Mouse (Mus musculus) c-Kit-positive CD71-negative TER-119-negative erythroid progenitor cells, embryonic 14.5 days (primary cell): ENCODE data around the gene Zfp981.
"Not testable (repeated sequence)": the region's sequence is repeated elsewhere in the genome, so short reads cannot be mapped to it uniquely, and the experiment has no call there.

Source experiments
- DNase-seq: peaks from one replicate; pipeline ENCODE4 v3.0.0-alpha.2; 2013; ENCODE audit warnings: low read depth

Zfp981 gene

GRCm38 (mm10) chr4:146485183-146485939 lies 16.5 kb upstream of the Zfp981 start:
- not testable (repeated sequence) for DNase-seq

DNA sequence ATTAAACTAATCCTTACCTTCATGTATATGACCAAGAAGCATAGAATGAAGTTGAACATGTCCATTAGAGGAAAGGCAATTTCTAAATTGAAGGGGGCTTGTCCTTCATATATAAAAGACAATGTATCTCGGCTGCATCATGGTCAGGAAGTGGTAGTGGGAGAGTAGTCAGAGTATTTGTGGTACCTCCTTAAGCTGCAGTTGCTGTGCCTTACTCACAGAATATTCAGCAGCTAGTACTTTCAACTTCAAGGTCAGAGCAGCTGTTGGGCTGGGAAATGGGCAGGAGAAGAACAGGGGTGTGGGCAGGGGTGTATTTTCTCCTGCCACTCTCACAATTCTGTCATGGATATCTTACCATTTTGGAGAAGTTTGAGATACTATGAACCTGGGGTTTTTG lies 15.1 kb upstream of the Zfp981 start:
- not testable (repeated sequence) for DNase-seq

DNA sequence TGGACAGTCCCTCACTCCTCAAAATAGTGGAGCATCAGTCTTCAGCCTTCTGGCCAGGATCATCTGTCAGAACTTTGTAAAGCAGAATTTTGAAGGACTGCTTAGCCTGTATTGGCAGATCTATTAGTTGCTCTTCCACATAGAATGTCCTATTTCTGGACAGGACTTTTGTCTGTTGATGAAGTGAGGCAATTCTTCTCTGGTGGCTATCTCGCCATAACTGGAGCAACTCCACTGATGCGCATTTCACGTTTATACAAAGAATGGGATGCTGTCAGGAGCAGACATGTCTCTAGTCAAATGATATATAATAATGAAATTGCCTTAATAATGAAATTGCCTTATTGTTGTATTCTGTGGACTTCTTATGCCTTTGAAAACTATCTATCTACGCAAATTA lies 12.6 kb upstream of the Zfp981 start:
- not testable (repeated sequence) for DNase-seq

DNA sequence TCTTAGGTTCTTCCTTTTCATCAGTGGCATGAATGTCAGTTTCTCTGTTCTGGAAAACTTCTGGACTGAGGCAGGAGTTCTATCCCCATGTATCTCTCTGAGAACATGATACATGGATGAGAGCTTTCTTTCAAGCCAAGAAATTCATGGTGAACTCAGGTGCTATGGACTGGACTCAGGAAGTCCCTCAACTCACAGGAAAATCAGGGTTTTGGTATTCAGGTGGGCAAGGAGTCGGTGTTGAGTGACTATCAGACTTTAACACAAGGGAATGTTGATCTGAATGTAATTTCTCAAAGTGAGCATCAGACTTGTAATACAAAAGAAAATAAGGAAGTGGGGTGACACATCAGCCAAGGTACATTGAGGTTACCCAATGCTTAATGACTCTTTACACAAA lies 9.8 kb upstream of the Zfp981 start:
- DNase-seq: not testable (repeated sequence)

DNA sequence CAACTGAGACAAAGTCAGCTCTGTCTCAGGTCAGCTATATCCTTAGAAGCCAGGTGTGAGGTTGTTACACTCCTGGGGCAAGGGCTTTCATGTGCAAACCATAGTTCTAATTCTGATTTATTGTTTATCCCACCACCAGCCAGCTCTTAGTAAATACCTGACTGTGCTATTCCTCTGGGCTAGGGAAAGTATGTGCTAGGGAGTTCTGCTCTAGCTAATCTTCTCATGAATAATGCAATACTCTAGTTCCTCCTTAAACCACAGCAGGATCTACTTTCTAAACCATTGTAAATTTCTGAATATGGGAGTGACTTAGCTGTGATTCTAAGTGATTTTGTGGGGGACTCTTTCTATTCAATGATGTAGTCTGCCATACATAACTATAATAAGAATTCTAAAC lies 9.4 kb upstream of the Zfp981 start:
- DNase-seq: no peak

DNA sequence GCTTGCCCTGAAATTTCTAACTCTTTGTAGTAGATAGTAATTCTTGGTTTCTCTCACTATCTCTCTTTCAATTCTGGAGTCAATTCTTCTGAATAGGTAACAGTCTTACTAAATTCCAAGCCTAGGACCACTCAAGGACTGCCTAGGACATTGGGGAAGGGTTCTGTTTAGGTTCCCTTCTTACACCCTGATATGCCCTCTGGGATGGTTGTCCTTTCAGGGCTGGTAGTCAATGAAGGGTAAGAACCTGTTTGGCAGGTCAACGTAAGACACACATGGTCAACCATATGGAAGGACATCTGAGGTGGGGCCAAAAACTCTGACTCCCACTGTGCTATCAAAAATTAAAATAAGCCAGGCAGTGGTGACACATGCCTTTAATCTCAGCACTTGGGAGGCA lies 9.0 kb upstream of the Zfp981 start:
- DNase-seq: no peak

GRCm38 (mm10) chr4:146493319-146493907 lies 8.4 kb upstream of the Zfp981 start:
- not testable (repeated sequence) for DNase-seq

DNA sequence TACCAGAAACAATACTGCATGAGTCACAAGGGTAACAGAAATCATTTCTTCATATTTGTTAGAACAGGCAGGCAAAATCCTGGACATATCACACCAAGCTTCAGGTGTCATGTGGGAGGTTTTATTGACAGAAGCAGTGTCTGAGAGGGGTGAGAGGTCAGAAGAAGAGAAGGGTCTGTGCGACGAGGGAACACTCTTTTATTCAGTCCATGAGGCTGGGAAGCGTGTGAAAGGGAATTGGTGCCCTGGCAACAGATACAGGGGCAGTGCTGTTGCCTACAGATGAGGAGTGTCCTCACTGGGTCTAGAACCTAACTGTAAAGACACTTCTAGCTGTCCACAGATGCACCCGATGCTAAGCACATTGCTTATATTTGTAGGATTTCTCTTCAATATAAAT lies 6.8 kb upstream of the Zfp981 start:
- no peak for DNase-seq

DNA sequence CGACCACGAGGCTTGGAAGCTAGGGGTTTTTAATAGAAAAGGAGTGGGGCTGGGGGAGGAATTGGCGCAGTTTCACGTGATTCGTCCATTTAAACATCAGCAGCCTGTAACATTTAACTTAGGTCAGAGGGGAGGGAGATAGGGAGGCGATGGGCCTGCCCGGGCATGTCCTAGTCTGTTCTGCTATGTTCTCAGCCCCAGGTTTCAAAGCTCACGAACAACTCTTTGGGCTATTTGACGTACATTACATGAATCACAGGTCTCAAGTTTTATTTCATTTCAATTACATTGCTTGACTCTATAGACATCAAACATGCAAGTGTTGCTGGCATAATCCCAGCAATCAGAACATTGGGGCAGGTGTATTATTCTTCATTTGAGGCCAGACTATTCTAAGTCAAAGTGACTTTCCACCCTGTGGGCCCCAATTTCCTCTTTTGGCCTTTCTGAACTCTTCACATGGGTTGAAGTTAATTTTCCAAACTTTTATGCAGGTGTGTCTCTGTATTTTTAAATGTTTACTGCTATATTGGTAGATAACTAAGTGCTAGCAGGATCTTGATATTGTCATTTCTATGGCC lies 4.0 kb upstream of the Zfp981 start:
- DNase-seq: not testable (repeated sequence)

- not testable (repeated sequence) for DNase-seq
Measured at GRCm38 (mm10) chr4:146509029-146509428, 7.2 kb downstream of the Zfp981 start.

DNA sequence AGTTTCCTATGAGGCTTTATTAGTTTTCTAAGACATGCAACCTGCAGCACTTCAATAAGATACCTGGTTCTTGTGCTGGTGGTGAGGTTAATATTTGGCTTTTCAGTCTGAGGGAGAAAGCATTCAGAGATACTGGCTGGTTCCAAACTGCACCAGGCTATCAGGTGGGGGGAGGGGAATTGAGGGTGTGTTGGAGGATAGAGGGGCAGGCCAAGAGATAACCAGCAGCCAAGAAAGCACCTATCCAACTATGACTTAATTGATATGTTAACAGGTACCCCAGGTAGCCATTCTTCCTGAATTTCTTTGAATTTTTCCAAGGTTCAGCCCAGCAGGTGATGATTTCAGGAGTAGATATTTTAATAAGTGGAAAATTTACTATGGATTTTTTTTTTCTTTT lies 10.0 kb downstream of the Zfp981 start:
- DNase-seq: not testable (repeated sequence)

DNA sequence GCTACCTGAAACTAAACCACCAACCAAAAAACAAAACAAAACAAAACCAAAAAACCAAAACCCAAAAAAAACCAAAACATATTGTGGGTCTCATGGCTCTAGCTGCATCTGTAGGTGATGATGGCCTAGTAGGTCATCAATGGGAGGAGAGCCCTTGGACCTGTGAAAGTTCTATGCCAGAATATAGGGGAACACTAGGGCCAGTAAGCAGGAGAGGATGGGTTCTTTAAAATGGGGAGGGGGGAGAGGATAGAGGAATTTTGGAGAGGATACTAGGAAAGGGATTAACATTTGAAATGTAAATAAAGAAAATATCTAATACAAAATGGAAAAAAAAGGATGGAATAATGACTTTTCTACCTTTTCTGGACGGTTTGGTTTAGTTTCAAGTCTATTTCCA lies 14.6 kb downstream of the Zfp981 start:
- DNase-seq: no peak

- DNase-seq: not testable (repeated sequence)
Measured at GRCm38 (mm10) chr4:146517150-146517549, 15.3 kb downstream of the Zfp981 start.

- DNase-seq: no peak
Measured at GRCm38 (mm10) chr4:146520723-146521122, 18.9 kb downstream of the Zfp981 start.

DNA sequence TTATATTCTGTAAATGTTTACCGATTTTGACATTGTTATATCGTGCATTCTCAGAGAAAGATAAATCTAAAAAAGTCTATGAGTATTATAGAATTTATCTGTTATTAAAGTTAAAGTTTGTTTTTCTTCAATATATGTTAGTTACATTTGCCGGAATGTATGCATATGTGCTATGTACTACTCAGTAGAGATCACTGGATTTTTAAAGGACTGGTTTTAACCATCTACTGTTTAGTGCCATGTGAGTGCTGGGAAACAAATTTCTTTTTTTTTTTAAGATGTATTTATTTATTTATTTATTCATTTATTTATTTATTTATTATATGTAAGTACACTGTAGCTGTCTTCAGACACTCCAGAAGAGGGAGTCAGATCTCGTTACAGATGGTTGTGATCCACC lies 32.7 kb downstream of the Zfp981 start:
- DNase-seq: no peak

- DNase-seq: no peak
Measured at GRCm38 (mm10) chr4:146535883-146536282, 34.1 kb downstream of the Zfp981 start.

DNA sequence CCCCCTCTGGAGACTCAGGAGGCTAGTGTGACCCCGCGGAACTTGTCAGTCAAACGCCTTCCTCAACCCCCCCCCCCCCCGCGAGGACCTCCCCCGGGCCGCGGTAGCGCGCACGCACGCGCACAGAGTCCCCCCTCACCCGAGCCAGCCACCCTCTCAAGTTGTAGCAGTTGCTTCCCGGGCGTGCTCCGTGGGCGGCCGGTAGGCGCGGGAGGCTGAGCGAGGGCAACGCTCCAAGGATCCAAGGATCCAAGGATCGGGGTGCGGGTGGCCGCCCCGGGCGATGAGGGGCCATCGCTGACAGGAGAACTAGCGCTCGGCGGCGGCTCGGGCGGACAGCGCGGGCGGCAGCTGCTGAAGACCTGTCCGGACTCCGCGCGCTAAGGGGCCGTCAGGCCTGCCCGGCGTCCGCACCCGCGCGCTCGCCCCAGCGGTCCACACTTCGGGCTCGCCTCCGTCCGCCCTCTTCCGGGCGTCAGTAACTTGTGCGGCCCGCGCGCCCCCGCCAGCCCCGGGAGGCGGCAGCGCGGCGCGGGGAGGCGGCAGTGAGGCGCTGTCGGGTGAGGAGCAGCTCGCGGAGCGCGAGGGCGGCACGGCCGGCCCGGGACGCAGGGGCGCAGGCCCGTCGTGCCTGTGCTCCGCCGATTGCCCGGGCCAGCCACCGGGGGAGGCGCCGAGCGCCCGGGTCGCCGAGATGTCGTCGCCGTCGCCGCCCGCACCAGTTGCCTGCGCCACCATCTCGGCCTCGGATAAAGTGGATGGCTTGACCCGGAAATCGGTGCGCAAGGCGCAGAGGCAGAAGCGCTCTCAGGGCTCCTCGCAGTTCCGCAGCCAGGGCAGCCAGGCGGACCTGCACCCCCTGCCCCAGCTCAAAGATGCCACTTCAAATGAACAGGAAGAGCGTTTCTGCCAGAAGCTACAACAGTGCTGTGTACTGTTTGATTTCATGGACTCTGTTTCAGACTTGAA lies 78.4 kb downstream of the Zfp981 start:
- not testable (repeated sequence) for DNase-seq
